Mouse (Mus musculus): ENCODE data around the gene Tmem234.
A peak's percentile ranks its signal among the peaks of the same experiment; 100 is the strongest.

Tmem234 gene

DNA sequence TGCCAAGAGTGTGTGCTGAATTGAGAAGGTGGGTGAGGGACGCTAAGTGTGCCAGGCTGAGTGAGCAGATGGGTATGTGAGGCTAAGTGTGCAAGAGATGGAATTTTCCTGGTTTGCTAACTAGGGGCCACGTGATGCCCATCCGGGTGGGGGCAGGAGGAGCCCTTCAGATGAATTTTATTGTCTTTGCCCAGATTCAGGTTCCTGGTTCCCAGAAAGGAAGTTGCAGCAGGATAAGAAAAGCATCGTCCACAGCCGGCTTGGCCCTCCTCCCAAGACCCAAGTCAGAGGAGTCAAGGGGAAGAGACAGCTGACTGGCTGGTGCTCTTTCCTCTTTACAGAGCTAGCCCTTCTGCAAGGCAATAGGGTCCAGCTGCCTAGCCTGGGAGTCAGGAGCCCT lies 22.0 kb upstream of the Tmem234 start, which contains the start of gene Fam167b:
TSS of gene Fam167b (minus strand) at position 84 of the 400 bp plus-strand sequence.
- no peak for DNase-seq (ENCODE audit: low spot score in 2 of 2)

DNA sequence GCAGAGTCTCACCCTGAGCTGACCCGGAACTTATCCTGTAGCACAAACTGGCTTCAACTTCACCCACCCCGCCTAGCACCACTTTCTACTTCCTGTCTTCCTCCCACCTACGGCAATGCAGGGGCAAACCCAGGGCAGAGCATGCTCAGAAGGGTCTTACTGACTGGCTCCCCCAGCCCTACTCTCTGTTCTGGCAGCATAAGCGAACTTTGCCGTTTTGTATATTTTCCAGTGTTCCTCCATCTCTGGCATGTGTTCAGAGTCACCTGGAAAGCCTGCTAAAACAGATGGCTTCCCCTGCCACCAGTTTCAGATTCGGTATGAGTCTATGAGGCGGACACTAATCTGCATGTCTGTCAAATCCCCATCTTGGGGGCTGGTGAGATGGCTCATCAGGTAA lies 20.1 kb upstream of the Tmem234 start:
- DNase-seq (ENCODE audit: low spot score in 2 of 2): no peak

DNA sequence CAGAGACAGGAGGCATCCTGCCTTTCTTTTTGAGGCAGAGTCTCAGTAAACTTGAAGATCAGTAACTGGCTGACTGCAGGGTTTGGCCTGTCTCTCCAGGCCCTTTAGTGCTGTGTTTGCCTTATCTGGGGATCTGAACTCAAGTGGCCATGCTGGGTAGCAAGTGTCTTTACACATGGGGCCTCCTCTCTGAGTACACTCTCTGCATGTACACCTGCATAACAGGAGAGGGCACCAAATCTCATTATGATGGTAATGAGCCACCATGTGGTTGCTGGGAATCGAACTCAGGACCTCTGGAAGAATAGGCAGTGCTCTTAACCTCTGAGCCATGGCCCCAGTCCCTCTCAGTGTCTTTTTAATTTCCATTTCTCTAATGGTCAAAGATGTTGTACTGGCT lies 18.2 kb upstream of the Tmem234 start:
- no peak for DNase-seq (ENCODE audit: low spot score in 2 of 2)

DNA sequence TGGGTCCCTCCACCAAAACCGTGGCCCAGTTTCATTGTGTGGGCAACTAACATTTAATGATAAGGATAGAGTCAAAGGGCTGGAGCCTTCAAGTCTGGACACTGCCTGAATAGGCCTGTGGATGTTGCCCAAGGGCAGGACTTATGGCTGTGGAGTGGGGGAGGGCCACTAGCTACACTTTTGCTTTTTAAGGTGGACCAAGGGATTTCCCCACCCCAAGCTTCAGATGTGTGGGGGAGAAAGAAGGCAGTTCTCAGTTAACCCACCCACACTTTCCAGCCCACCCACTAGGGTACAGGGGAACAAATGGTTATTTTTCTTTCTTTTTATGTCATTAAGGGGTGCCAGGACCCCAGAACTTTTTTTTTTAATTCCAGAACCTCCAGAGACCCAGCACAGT lies 16.1 kb upstream of the Tmem234 start:
- DNase-seq (ENCODE audit: low spot score in 2 of 2): no peak

DNA sequence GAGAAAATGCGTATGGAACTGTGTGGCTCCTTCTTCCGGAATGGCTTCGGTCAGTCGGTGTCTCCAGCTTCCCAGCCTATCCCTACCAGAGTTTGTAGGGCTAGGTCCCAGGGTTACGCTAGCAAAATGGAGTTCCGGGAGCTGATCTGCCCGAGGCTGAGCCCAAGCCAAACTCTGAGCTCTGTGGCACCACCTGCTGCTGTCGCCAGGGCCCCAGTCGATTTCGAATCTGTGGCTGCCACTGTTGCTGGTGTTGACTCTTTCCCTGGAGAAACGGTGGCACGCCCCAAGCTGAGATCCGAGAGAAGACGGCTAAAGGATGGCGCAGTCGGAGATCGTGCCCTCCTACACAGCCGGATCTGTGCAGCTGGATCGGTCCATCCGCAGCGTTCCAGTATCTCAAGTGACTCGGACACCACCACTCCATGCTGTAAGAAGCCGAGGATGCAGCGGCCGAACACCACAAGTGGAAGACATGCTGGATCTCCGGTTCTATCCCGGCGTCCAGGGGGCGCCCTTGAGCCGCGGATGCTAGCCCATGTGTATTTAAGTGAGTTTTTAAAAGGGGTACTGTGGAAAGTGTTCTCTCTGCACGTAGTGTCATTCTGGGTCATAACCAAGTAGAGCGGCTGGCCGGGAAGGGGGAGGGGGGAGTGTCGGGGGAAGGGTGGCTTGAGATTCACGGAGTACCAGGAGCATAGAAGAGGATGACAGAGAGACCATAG lies 15.4 kb upstream of the Tmem234 start:
- DNase-seq (ENCODE audit: low spot score in 2 of 2): peak; percentile 86 to 87

DNA sequence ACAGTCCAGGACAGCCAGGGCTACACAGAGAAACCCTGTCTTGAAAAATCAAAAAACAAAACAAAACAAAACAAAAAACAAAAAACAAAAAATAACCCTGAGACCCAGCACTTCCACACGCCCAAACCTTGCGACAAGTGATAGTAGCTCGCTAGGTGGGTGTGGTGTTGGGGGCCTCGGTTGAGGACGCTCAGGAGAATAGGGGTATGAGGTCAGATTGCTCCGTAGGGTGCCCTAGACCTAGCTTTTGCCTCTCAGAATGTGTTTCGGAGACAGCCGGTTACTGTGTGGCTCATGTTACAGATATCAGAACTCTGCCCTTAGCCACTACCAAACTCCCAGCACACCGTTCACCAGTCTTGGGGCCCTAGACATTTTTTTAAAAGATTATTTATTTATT lies 14.7 kb upstream of the Tmem234 start:
- DNase-seq (ENCODE audit: low spot score in 2 of 2): no peak

DNA sequence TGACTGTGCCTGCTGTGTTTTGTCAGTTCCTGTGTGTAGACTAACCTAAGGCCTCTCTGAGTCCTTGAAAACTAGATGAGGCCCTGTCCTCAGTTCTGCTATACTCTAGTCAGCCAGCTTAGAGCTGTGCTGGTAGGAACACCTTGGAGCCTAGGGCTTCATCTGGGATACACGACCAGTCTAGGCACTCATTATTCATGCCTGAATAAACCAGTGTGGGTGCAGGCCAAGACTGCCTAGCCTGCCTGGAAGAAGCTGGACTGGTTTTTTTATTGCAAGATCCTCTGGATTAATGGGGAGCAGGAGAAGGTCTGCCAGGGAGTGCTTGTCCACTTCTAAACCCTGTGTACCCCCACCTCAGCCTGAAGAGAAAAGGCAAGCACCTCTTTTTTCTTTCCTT lies 13.5 kb upstream of the Tmem234 start:
- DNase-seq (ENCODE audit: low spot score in 2 of 2): no peak

DNA sequence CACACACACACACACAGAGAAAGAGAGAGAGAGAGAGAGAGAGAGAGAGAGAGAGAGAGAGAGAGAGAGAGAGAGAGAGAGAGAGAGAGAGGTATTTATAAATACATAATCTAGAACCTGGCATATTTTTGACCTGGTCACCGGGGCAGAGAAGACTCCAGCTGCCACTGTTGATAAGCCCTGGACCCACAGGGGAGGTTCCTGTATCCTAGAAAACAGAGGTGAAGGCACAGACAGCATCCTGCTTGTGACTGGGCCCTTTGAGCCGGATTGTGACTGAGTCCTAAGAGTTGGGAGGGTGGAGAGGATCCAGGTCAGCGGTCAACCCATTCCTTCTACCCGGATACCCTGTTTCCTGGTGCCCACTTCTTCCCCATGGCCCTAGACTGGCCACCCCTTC lies 11.6 kb upstream of the Tmem234 start:
- no peak for DNase-seq (ENCODE audit: low spot score in 2 of 2)

DNA sequence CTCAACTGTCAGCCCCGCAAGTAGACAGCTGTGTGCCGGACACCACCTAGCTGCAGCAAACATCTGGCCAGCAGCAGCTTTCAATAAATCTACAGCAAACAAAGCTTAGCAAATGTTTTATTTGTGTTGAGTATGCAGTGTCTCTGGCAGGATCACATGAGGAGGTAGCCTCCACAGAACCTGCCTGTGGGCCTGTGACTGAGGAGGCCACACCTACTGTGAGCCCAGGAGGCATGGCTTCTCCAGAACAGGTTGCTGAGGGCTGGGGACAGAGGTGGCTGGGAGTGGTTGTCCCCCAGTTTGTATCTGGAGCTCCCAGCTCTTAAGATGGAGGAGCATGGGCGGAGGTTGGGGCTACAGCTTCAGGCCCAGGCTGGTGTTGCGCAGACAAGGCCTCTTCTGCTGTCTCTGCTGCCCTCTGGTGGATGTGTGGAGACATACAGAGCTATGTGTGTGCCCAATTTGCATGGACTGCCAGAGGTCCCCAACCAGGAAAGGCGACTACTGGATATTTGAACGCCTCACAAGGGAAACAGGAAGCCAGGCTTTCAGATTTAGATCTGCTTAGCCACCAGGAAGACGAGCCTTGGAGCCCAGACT lies 8.1 kb downstream of the Tmem234 start:
- peak; percentile 90 to 91 for DNase-seq (ENCODE audit: low spot score in 2 of 2)

DNA sequence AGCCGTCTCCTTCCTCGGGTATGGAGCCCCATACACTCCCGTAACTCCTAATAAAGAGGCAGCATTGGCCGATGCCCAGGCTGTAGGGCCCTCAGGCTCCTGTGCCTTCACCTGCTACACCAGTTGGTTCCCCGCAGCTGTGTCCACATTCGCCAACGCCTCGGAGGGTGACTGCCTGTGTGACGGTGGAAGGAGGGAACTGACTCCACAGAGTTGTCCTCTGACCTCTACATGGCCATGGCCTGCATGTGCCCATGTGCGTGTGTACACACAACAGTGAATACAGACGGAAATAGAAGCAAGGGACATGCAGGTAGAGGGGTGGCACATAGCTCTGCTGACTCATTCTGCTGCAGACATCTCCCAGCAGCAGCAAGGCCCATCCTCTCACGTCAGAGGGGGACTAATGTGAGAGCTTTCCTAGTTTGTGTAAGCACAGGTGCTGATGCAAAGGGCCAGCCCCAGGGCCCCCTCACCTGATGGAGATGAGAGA lies 8.7 kb downstream of the Tmem234 start:
- peak in 1 of 2 experiments; percentile 31 for DNase-seq (ENCODE audit: low spot score in 2 of 2)

DNA sequence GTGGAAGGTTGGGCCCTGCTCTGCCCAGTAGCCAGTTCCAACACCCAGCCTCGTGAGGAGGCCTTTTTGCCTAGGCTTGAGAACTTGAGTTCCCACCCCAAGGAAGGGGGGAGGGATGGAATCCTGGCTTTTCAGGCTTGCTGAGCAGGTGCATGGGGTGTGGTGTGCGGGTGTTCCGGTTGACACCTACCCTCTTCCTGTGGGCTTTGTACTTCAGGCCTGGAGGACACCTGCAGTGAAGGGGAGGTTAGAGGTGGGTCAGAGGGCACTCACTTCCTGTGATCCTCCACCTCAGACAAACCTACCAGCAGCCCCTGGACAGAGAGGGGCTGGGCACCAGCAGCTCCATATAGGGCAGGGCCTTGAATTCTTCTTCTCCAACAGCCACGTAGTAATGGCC lies 9.6 kb downstream of the Tmem234 start:
- no peak for DNase-seq (ENCODE audit: low spot score in 2 of 2)

DNA sequence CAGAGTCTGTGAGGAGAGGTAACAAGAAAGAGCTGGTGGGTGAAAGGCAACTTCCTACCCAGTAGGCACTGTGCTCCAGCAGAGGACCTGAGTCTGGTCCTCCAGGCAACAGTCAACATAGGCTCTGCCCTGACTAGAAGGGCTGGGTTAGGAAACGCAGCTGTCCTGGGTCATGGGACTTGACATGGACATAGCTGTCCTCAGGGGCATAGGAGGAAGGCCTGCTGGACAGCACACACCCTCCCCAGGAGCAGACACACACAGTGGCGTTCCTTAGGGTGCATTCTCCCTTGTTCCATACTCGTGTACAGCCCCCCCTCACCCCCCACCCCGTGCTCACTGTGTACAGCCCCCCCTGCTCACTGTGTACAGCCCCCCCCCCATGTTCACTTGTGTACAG lies 10.0 kb downstream of the Tmem234 start:
- no peak for DNase-seq (ENCODE audit: low spot score in 2 of 2)

DNA sequence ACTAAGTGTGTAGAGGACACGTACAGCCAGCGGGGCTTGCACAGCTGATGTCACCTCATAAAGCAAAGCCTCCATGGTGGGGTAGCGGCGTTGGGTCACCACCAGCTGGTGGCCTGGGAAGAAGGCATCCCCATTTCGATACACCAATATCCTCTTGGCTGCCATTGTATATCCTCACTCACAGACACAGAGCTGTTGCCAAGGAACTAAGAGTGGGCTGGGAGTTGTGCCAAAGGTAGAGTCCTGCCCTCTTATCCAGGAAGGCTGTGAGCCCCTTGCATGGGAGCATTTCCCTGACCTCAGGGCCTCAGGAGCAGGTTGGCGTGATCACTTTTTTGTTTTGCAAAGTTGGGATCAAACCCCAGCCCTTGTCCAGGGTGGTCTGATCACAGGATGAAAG lies 13.6 kb downstream of the Tmem234 start, which contains the start of gene Dcdc2b:
TSS of gene Dcdc2b (minus strand) at position 165 of the 400 bp plus-strand sequence.
- DNase-seq (ENCODE audit: low spot score in 2 of 2): peak in 1 of 2 experiments; percentile 46

DNA sequence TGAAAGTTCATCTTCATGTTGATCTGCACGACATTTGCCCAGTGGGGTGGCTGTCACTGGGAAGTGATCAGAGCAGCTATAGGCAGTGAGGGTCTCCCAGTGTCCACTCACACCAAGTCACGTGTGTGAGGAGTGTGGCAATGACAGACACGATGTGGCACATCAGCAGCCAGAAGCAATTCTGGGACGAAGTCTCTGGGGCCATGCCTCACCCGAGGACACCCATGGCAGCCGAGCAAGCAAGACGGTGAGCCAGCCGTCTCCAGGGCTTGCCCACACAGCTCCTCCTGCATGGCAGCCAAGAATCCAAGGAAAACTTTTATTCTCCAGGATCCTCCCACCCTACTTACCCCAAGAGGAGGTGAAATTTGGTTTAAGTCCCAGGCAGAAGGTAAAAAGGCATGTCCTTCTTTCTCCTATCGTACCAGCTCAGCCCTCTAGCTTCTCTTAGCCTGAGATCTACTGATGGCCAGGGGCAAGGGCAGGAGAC lies 15.4 kb downstream of the Tmem234 start:
- DNase-seq (ENCODE audit: low spot score in 2 of 2): no peak

DNA sequence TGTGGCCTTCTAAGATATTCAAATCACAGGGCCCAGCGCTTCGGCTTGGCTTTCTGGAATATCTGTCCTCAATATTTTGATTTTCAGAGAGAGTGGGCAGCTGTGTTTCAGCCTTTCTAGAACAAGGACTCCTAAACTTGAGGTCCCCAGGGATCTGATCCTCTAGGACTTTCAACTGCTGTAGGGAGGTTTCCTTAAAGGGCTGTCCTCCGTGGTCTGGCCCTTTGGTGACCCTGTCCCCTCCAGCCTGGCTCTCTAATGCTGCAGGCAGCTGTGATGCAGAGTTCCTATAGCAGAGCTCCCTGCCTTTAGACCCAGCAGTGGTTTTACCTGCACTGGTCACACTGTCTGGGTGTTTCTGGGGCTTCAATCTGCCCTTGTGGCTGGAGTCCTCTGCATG lies 16.2 kb downstream of the Tmem234 start:
- DNase-seq (ENCODE audit: low spot score in 2 of 2): no peak

DNA sequence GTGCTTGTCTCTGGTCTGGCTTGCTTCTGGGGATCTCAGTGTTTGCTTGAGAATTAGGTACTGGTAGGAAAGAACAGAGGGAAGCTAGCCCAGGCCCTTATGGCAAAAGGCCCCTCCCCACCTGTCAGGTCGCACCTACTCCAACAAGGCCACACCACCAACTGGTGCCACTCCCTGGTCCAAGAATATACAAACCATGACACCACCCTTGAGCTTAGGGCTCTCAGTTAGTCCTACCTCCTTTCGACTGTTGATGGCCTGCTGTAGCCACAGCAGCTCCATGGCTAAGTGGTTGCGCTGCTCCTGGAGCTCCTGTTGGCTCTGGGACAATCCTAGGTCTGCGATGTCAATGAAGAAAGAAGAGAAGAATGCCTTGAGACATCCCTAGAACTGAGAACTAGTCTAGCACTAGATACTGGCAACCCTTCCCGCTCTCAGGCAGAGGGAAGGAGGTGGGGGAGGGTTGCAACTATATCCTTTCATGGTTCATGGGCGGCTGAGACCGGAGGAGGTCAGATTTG lies 16.7 kb downstream of the Tmem234 start:
- DNase-seq (ENCODE audit: low spot score in 2 of 2): no peak

DNA sequence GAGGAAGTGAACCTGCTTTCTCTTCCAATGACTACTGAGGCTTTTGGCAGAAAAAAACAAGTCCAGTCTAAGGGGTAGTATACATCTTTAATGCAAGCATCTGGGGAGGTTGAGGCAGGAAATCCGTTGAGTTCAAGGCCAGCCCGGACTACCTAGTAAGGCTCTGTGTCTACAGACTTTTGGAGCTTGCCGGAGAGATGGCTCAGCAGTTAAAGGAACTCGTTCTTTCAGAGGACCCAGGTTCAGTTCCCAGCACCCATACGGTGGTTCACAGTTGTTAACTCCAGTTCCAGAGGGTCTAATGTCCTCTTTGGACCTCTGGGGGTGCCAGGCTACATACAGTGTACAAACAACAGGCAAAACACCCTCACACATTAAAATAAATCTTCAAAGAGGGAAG lies 17.6 kb downstream of the Tmem234 start:
- no peak for DNase-seq (ENCODE audit: low spot score in 2 of 2)

DNA sequence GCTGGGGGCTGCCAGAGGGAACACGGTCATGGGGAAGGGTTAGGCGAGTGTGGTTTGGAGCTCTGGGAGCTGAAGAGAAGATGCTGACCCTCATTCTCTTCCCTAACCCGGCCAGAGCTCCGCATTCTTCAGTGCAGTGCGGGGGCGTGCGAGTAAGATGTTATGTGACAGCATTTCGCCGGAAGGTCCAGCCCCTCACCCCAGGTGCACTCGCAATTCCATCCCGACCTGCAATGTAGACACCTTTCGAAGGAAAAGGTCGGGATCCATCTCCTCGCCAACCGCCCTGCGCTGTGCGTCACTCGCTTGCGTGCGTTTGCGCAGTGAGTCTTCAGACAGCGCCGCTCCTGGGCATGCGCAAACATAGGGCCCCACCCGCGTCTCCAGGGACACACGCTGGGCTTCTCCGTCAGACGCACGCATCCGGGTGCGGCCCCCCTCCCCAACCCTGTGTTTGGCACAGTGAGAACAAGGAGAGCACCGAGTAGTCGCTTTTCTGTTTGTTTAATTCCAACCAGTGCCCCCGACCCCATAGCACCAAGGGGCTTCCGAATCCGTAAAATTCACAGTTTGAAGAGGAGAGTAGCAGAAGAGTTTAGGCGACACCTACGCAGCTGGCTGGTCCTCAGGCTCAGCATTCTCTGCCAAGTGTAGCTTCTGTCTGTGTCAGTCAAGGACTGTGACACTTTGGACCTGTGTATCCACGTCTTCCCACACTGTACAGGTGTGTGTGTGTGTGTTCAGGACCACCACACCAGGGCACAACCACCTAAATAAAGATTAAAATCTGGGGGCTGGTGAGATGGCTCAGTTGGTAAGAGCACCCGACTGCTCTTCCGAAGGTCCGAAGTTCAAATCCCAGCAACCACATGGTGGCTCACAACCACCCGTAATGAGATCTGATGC lies 18.6 kb downstream of the Tmem234 start, which contains the start of gene Iqcc:
TSS of gene Iqcc (minus strand) at position 314 of the 906 bp plus-strand sequence.
- peak; percentile 97 to 98 for DNase-seq (ENCODE audit: low spot score in 2 of 2)

DNA sequence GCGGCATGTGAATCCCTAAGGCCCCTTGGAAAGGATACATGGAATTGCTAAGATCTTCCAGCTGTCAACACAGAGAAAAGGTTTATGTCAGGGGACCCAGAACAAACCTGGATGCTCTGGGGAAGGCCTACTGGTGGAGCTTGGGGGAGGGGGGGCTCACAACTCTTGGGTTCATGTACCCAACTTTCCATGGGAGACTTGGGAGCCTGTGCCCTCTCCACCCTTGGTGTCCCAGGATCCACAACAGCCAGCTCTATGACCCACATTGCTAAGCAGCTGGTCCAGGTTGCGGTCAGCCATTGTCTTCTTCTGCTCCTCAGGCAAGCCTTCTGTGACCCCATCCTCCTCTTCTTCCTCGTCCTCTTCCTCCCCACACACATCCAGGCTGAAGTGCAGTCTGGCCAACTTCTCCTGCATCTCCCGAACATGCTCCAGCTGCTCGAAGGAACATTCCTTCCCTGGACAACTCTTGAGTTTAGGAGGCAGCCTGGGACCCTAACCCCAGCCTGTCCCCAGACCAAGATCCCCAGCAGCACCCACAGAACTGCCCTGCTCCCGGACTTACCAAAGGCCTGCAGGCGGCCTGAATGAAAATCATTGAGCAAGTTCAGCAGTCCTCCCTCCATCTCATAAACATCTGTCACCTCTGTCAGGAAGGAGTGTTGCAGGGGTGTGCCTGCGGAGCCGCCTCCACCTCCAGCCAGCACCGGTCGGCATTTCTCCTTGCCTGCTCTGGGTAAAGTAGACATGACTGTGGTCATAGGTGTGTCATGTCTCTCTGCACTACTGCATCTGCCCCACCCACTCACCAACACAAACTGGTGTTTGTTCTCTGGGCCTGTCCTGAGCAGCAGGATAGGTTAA lies 20.2 kb downstream of the Tmem234 start:
- peak in 1 of 2 experiments; percentile 48 for DNase-seq (ENCODE audit: low spot score in 2 of 2)

DNA sequence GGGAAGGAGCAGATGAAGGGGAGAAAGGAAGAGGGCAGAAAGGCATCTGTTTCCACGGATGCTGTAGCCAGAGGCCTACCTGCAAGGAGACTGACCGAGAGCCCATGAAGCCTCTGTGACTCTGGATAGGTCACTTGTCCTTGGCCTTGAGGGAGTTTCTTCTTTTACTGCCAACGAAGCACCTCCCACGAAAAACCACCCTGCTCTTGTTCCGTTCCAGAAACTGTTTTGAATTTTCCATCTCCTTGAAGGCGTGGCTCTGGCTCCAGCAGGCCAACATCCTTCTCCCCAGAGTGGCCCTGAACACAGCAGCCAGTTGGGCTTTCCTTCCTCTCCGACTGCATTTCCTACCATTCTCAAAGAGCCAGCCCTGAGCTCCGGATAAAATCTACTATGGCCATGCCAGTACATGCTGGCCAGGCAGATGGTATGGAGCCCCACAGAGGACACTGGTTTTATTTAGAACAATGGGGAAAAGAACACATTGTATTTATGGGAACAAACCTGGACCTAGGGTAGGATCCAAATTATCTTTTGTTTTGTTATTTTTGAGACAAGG lies 20.9 kb downstream of the Tmem234 start:
- DNase-seq (ENCODE audit: low spot score in 2 of 2): no peak

All from right cerebral cortex, postnatal 10 days (tissue).